Mouse (Mus musculus) heart, adult 2 months (tissue): ENCODE data around the gene Mab21l3.

Experiments used
- CTCF ChIP-seq: fragments of 200-600 bp; IDR thresholded peaks from 2 replicates; pipeline ENCODE4 v1.8.1; 2022; ENCODE audit warnings: antibody characterized with exemption, mild to moderate bottlenecking, moderate library complexity
- EP300 ChIP-seq: fragments of 200-500 bp; IDR thresholded peaks from 2 replicates; pipeline ENCODE4 v1.6.1; 2011; ENCODE audit warnings: low read depth, low read length, control low read depth; ENCODE audit not compliant: insufficient read depth
- POLR2A ChIP-seq: fragments of 200-500 bp; IDR thresholded peaks from 2 replicates; pipeline ENCODE4 v1.6.1; 2011; ENCODE audit warnings: mild to moderate bottlenecking, low read depth, low read length, control low read depth; ENCODE audit not compliant: insufficient read depth

GRCm38 (mm10) chr3:101836045-101836444, 12.7 kb downstream of the Mab21l3 start:
- TF ChIP-seq CTCF = no peak
- TF ChIP-seq EP300 = no peak
- no peak for TF ChIP-seq POLR2A
